Mouse (Mus musculus) heart, embryonic 16.5 days (tissue): ENCODE results near the gene Hoxb3. TPM values are rescaled to one million over a fixed set of nuclear protein-coding genes. Genes with fewer than 3 reads are reported as not detected.
A peak's percentile ranks its signal among the peaks of the same experiment; 100 is the strongest.

Experiments
- ATAC-seq: fragments of 200-750 bp; cut with Nextera tagmentation; replicated peaks from 2 replicates; pipeline ENCODE4 v1.8.0; 2017; ENCODE audit warnings: moderate number of reproducible peaks; ENCODE audit not compliant: insufficient read depth, low FRiP score; ENCODE audit errors: extremely low read depth
- H3K27ac ChIP-seq: fragments of 300-500 bp; sonication (generic); 2 replicates; pipeline ENCODE4 v1.5.1; 2014; ENCODE audit warnings: mild to moderate bottlenecking, low read length, control low read depth, moderate library complexity
- H3K27me3 ChIP-seq: fragments of 300-500 bp; sonication (generic); 2 replicates; pipeline ENCODE4 v1.6.1; 2014; ENCODE audit warnings: low read length, mixed read lengths; ENCODE audit not compliant: control insufficient read depth, insufficient read depth
- H3K36me3 ChIP-seq: fragments of 300-500 bp; sonication (generic); 2 replicates; pipeline ENCODE4 v1.6.1; 2014; ENCODE audit not compliant: control insufficient read depth, insufficient read depth
- H3K4me1 ChIP-seq: fragments of 300-500 bp; sonication (generic); 2 replicates; pipeline ENCODE4 v1.6.1; 2014; ENCODE audit warnings: low read length, mixed read lengths; ENCODE audit not compliant: control insufficient read depth, insufficient read depth
- H3K4me2 ChIP-seq: fragments of 300-500 bp; sonication (generic); 2 replicates; pipeline ENCODE4 v1.6.1; 2014; ENCODE audit warnings: low read depth, mild to moderate bottlenecking, control low read depth, low read length
- H3K4me3 ChIP-seq: fragments of 300-500 bp; sonication (generic); 2 replicates; pipeline ENCODE4 v1.5.1; 2014; ENCODE audit warnings: mild to moderate bottlenecking, control low read depth, low read length
- H3K9ac ChIP-seq: fragments of 300-500 bp; sonication (generic); 2 replicates; pipeline ENCODE4 v1.6.1; 2014; ENCODE audit warnings: low read length, control low read depth
- H3K9me3 ChIP-seq: fragments of 300-500 bp; sonication (generic); replicated peaks from 2 replicates; pipeline ENCODE4 v1.6.1; 2016; ENCODE audit warnings: low read length; ENCODE audit not compliant: control insufficient read depth
- WGBS: fragments of 180-500 bp; shearing (Covaris S2); extraction: QIAGEN DNeasy Blood & Tissue Kit; methylation state at CpG from one replicate; pipeline ENCODE4 v1.1.7; 2014; 5-methylcytosine and 5-hydroxymethylcytosine counted together
- polyA plus RNA-seq: library from polyadenylated mRNA; unstranded; fragments of >200 nt; fragmentation: Nextera tagmentation; extraction: Ambion mirVana; gene quantifications from 2 replicates; pipeline ENCODE4 v1.2.1, GENCODE M21; 2015

The Hoxb3 gene
- polyA plus RNA-seq, 1 experiment from 2014 or later, result 0.24 TPM

GRCm38 (mm10) chr11:96315344-96315681, 7.8 kb upstream of the Hoxb3 start:
- Histone ChIP-seq H3K27me3 (peaks cover 90% of the 10 kb centered on the region), H3K9me3 (no peaks in the 10 kb centered on the region), H3K36me3 (no peaks in the 10 kb centered on the region), H3K4me3 (peak overlapping the region; percentile 33), H3K9ac (no peak overlapping the region), H3K4me2 (peak overlapping the region; percentile 17; the same call in 1 of the 2 replicates), H3K4me1 (0 out of 2 replicates have a peak, but pooled peaks cover 2% of the 10 kb centered on the region), H3K27ac (no peak overlapping the region)
- ATAC-seq, result no peak
- WGBS, result 21% methylated on average over 5 of the region's 5 CpGs

- no peak for ATAC-seq
- no peak overlapping the region for H3K4me3 ChIP-seq
- H3K36me3 ChIP-seq, result no peaks in the 10 kb centered on the region
- H3K27me3 ChIP-seq, result peaks cover 93% of the 10 kb centered on the region
- no peak overlapping the region for H3K27ac ChIP-seq
- no peaks in the 10 kb centered on the region for H3K4me1 ChIP-seq
- WGBS, result 15% methylated on average over 18 of the region's 18 CpGs
- no peaks in the 10 kb centered on the region for H3K9me3 ChIP-seq
- H3K9ac ChIP-seq, result no peak overlapping the region
- no peak overlapping the region for H3K4me2 ChIP-seq
Measured at GRCm38 (mm10) chr11:96316696-96317607, 6.2 kb upstream of the Hoxb3 start.

GRCm38 (mm10) chr11:96317608-96318367, 5.3 kb upstream of the Hoxb3 start, which contains the start of gene Hoxb4:
Hoxb4 (plus strand) TSS chr11:96318267.
- H3K27ac ChIP-seq, result peak within 1 kb of the TSS; percentile 41
- H3K27me3 ChIP-seq, result peaks cover 93% of the 10 kb centered on the region
- H3K9ac ChIP-seq, result peak within 1 kb of the TSS; percentile 65
- H3K4me3 ChIP-seq, result peak within 1 kb of the TSS; percentile 50
- 0 out of 2 replicates have a peak, but pooled peaks have one; percentile 14 for ATAC-seq
- H3K9me3 ChIP-seq, result no peaks in the 10 kb centered on the region
- peak within 1 kb of the TSS; percentile 54 for H3K4me2 ChIP-seq
- H3K4me1 ChIP-seq, result no peaks in the 10 kb centered on the region
- WGBS, result 7% methylated on average over 28 of the region's 28 CpGs
- H3K36me3 ChIP-seq, result no peaks in the 10 kb centered on the region

GRCm38 (mm10) chr11:96318368-96319070, 4.6 kb upstream of the Hoxb3 start:
- Histone ChIP-seq H3K9me3 (no peaks in the 10 kb centered on the region), H3K27ac (peak overlapping the region; percentile 41), H3K36me3 (no peaks in the 10 kb centered on the region), H3K27me3 (peaks cover 93% of the 10 kb centered on the region), H3K4me3 (peak overlapping the region; percentile 50), H3K9ac (peak overlapping the region; percentile 65), H3K4me2 (peak overlapping the region; percentile 54), H3K4me1 (no peaks in the 10 kb centered on the region)
- peak; percentile 60; the same call in 1 of the 2 replicates for ATAC-seq
- under 1% methylated on average over 44 of the region's 45 CpGs for WGBS

GRCm38 (mm10) chr11:96319071-96319902, 3.8 kb upstream of the Hoxb3 start:
- Histone ChIP-seq H3K27ac (peak overlapping the region; percentile 49), H3K9ac (peak overlapping the region; percentile 65), H3K4me1 (no peaks in the 10 kb centered on the region), H3K9me3 (no peaks in the 10 kb centered on the region), H3K27me3 (peaks cover 93% of the 10 kb centered on the region), H3K4me3 (peak overlapping the region; percentile 50), H3K4me2 (peak overlapping the region; percentile 54), H3K36me3 (no peaks in the 10 kb centered on the region)
- ATAC-seq, result no peak
- WGBS, result under 1% methylated on average over 31 of the region's 34 CpGs

GRCm38 (mm10) chr11:96319910-96320309, 3.2 kb upstream of the Hoxb3 start:
- peak overlapping the region; percentile 27 for H3K9ac ChIP-seq
- ATAC-seq, result no peak

GRCm38 (mm10) chr11:96320688-96321087, 2.4 kb upstream of the Hoxb3 start:
- H3K27me3 ChIP-seq, result peaks cover 94% of the 10 kb centered on the region
- no peak overlapping the region for H3K27ac ChIP-seq
- H3K4me2 ChIP-seq, result peak overlapping the region; percentile 13; the same call in 1 of the 2 replicates

More at GRCm38 (mm10) chr11:96319910-96320309, 3.2 kb upstream of the Hoxb3 start:
- Histone ChIP-seq H3K27me3 (peaks cover 94% of the 10 kb centered on the region), H3K27ac (peak overlapping the region; percentile 49; the same call in 1 of the 2 replicates), H3K9me3 (no peaks in the 10 kb centered on the region), H3K4me1 (no peaks in the 10 kb centered on the region), H3K36me3 (no peaks in the 10 kb centered on the region), H3K4me3 (peak overlapping the region; percentile 50), H3K4me2 (peak overlapping the region; percentile 54)
- 2% methylated on average over 29 of the region's 29 CpGs for WGBS

GRCm38 (mm10) chr11:96321846-96322245, 1.3 kb upstream of the Hoxb3 start:
- Histone ChIP-seq H3K4me3 (no peak overlapping the region), H3K4me1 (no peaks in the 10 kb centered on the region), H3K4me2 (no peak overlapping the region; the same call in 1 of the 2 replicates), H3K27ac (no peak overlapping the region), H3K27me3 (peaks cover 94% of the 10 kb centered on the region), H3K9me3 (no peaks in the 10 kb centered on the region), H3K36me3 (no peaks in the 10 kb centered on the region), H3K9ac (no peak overlapping the region)
- 38% methylated on average over 5 of the region's 5 CpGs for WGBS
- ATAC-seq, result no peak

More at GRCm38 (mm10) chr11:96320688-96321087, 2.4 kb upstream of the Hoxb3 start:
- no peaks in the 10 kb centered on the region for H3K36me3 ChIP-seq
- no peak overlapping the region for H3K9ac ChIP-seq
- peak overlapping the region; percentile 5; the same call in 1 of the 2 replicates for H3K4me3 ChIP-seq
- no peaks in the 10 kb centered on the region for H3K4me1 ChIP-seq
- no peak for ATAC-seq
- no peaks in the 10 kb centered on the region for H3K9me3 ChIP-seq
- 22% methylated on average over 17 of the region's 17 CpGs for WGBS
